ENCODE assay signal across 9 mouse cellular contexts in the genomic region with DNA sequence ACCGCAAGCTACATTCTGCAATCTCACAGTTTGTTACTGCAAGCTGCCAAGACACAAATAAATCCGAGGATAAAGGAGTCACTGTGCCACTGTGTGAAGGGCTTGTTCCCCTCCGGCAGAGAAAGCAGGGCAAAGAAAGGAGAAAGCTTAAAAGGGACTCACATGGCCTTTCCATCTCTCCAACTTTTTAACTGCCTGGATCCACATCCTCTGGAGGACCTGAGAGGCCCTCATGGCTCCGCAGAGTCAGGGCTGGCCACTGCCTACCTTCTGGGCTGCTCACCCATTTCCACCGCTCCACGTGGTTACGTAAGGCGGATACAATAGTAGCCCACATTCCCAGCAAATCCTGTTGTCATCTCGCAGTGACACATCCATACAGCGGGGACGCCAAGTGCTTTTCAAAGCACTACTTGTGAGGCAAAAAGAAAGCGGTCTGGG.
DNase-seq lines count a peak whose midpoint lies in the region; ATAC-seq lines count a peak whose summit lies in the region.
"Had no signal": no experiment of that assay in that cellular context is flagged by ENCODE, and none has a peak within 500 bp of the region (broad histone marks: within the 10 kb centered on the region; RNA-seq: fewer than 3 reads in every experiment).

No protein-coding gene starts in this region.

- DNase-seq in cerebellum, adult 18-20 months: peak; percentile 18 to 22
- no peak for DNase-seq in cerebellum, adult 11-12 months
- DNase-seq in frontal cortex, postnatal 36 days (ENCODE audit: low spot score in 2 of 2): peak; percentile 69 to 71
- peak; percentile 45 to 52 for DNase-seq in left cerebral cortex, postnatal 10 days (ENCODE audit: extremely low spot score in 1 of 2, low spot score in 2 of 2)
- DNase-seq in right cerebral cortex, postnatal 14 days: peak; percentile 38
- no peak for DNase-seq in spleen, postnatal 36 days (ENCODE audit: low spot score in 2 of 2)
- no peak for DNase-seq in kidney, postnatal 36 days
- DNase-seq: heart, adult 2 months had no signal

- H3K4me2 ChIP-seq in kidney, embryonic 15.5 days: no peak overlapping the region

- 88% methylated on average over 12 of the region's 12 CpGs for WGBS in kidney, embryonic 15.5 days

- ATAC-seq in kidney, embryonic 15.5 days (replicated peaks; ENCODE audit: low FRiP score): no peak

- no peak overlapping the region for H3K9ac ChIP-seq in kidney, embryonic 15.5 days

- no peaks in the 10 kb centered on the region for H3K27me3 ChIP-seq in kidney, embryonic 15.5 days

- H3K27ac ChIP-seq in kidney, embryonic 15.5 days: no peak overlapping the region
- H3K27ac ChIP-seq: heart, adult 2 months had no signal

- H3K9me3 ChIP-seq in kidney, embryonic 15.5 days (replicated peaks): no peaks in the 10 kb centered on the region

- H3K4me1 ChIP-seq in kidney, embryonic 15.5 days: peaks cover 2% of the 10 kb centered on the region; the same call in 1 of the 2 replicates

- intact Hi-C loops in left cerebral cortex, postnatal 10 days (cut with DNase I): no loop called here

- no peak overlapping the region for H3K4me3 ChIP-seq in kidney, embryonic 15.5 days (replicated peaks)
- H3K4me3 ChIP-seq: heart, adult 2 months had no signal

- peaks cover 2% of the 10 kb centered on the region for H3K36me3 ChIP-seq in kidney, embryonic 15.5 days

Comparison
In these comparisons a context has a peak if more than half of its experiments do, and no peak if none do; other contexts are left out.
1. DNase-seq: peak in cerebellum, adult 18-20 months (2 of 2), frontal cortex, postnatal 36 days (2 of 2), left cerebral cortex, postnatal 10 days (2 of 2) and right cerebral cortex, postnatal 14 days (single experiment); none in cerebellum, adult 11-12 months (single experiment), spleen, postnatal 36 days (0 of 2) and kidney, postnatal 36 days (0 of 2).